8 mouse cellular contexts compared by ENCODE assay signal in the genomic region with DNA sequence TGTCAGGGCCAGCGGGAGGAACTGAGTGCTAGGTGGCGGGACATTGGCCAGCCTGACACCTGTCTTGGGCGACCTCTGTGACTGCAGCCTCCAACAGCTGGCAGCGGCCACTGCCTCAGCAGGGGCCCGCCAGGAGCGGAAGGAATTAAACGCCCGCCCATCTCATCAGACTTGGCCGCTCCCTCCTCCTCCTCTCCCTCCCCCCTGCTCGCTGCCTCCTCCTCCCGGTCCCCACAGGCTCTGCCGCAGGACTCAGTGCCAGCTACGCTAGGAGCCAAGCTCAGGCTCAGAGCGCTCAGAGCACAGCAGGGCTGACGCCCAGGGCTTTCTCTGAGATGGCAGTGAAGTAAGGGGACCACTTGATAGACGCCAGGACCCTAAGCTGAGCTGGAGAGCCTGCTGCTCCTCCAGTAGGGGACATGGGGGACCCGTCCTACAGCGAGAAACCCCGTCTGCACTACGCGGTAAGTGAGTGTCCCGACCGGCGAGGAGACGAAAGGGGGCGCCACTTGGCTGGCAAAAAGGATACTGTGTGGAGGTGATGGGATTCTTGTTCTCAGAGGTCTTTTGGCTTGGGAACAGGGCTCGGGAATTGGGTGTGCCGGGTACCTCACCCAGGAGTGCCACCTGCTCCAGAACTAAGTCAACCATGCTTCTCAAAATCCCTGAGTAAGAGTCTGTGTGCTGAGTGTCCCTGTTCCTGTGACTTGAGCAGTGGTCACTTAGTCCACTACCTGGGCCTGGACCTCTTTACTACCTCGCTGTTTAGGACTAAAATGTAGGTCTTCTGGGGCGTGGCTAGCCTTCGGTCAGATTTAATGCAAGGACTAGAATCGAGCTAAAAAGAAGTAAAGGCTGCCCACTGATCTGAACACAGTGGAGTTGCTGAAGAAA.
DNase-seq lines count a peak whose midpoint lies in the region; ATAC-seq and TF ChIP-seq lines count a peak whose summit lies in the region.

No protein-coding gene starts in this region.

- H3K9ac ChIP-seq in heart, embryonic 15.5 days: peak overlapping the region; percentile 40; the same call in 1 of the 2 replicates
- peak overlapping the region; percentile 57 for H3K9ac ChIP-seq in liver, embryonic 12.5 days

- H3K27me3 ChIP-seq in forebrain, embryonic 10.5 days (ENCODE audit: poor library complexity, severe bottlenecking): peaks cover 88% of the 10 kb centered on the region
- H3K27me3 ChIP-seq in heart, embryonic 15.5 days: no peaks in the 10 kb centered on the region
- H3K27me3 ChIP-seq in liver, embryonic 12.5 days (replicated peaks): 0 out of 2 replicates have a peak, but pooled peaks cover 6% of the 10 kb centered on the region
- H3K27me3 ChIP-seq in myocyte (ENCODE audit: control insufficient read depth, insufficient read depth, insufficient read length): no peaks in the 10 kb centered on the region

- peak; percentile 49 for DNase-seq in CD4-positive, CD25-positive, alpha-beta regulatory T cell, adult 2 months (ENCODE audit: low read depth, low spot score)
- DNase-seq in c-Kit-positive CD71-positive TER-119-negative erythroid progenitor cells, embryonic 14.5 days (ENCODE audit: low read depth): peak; percentile 59
- DNase-seq in forebrain, embryonic 10.5 days (ENCODE audit: extremely low spot score, low spot score): peak; percentile 62
- DNase-seq in kidney, postnatal 14 days: peak; percentile 80
- peak; percentile 64 to 78 for DNase-seq in spleen, postnatal 4 days (ENCODE audit: low spot score in 2 of 2)

- no peaks in the 10 kb centered on the region for H3K79me2 ChIP-seq in myocyte (ENCODE audit: control insufficient read depth, insufficient read depth)

- no peaks in the 10 kb centered on the region for H3K36me3 ChIP-seq in forebrain, embryonic 10.5 days (replicated peaks)
- no peaks in the 10 kb centered on the region for H3K36me3 ChIP-seq in heart, embryonic 15.5 days
- H3K36me3 ChIP-seq in liver, embryonic 12.5 days: no peaks in the 10 kb centered on the region
- H3K36me3 ChIP-seq in myocyte (ENCODE audit: control insufficient read depth, insufficient read depth): no peaks in the 10 kb centered on the region

- H3ac ChIP-seq in myocyte (ENCODE audit: control insufficient read depth, insufficient read length): no peak overlapping the region

- peak overlapping the region; percentile 74 for H3K27ac ChIP-seq in forebrain, embryonic 10.5 days
- no peak overlapping the region for H3K27ac ChIP-seq in heart, embryonic 15.5 days
- H3K27ac ChIP-seq in liver, embryonic 12.5 days: peak overlapping the region; percentile 10; the same call in 1 of the 2 replicates

- H3K4me3 ChIP-seq in forebrain, embryonic 10.5 days: peak overlapping the region; percentile 51
- H3K4me3 ChIP-seq in heart, embryonic 15.5 days: peak overlapping the region; percentile 54
- peak overlapping the region; percentile 62 for H3K4me3 ChIP-seq in liver, embryonic 12.5 days
- H3K4me3 ChIP-seq in myocyte: no peak overlapping the region

- no peak for TF ChIP-seq POLR2A in myocyte (IDR thresholded peaks at IDR 0.05; ENCODE audit: insufficient read length, low read depth)

- peak overlapping the region; percentile 67 for H3K4me2 ChIP-seq in heart, embryonic 15.5 days
- H3K4me2 ChIP-seq in liver, embryonic 12.5 days: peak overlapping the region; percentile 73
- H3K4me2 ChIP-seq in myocyte (ENCODE audit: low read depth): peak overlapping the region; percentile 58

- peak; percentile 93 for ATAC-seq in heart, embryonic 15.5 days (replicated peaks; ENCODE audit: insufficient number of reproducible peaks, insufficient read depth, low FRiP score, low read depth)
- peak; percentile 98 for ATAC-seq in liver, embryonic 12.5 days

- WGBS in forebrain, embryonic 10.5 days: 27% methylated on average over 27 of the region's 32 CpGs
- WGBS in heart, embryonic 15.5 days: 13% methylated on average over 31 of the region's 32 CpGs
- WGBS in liver, embryonic 12.5 days (ENCODE audit: insufficient replicate concordance): 5% methylated on average over 31 of the region's 32 CpGs

- H3K4me1 ChIP-seq in forebrain, embryonic 10.5 days: no peaks in the 10 kb centered on the region
- H3K4me1 ChIP-seq in heart, embryonic 15.5 days (replicated peaks): no peaks in the 10 kb centered on the region
- peaks cover 6% of the 10 kb centered on the region for H3K4me1 ChIP-seq in liver, embryonic 12.5 days

- no peaks in the 10 kb centered on the region for H3K9me3 ChIP-seq in forebrain, embryonic 10.5 days
- H3K9me3 ChIP-seq in heart, embryonic 15.5 days (replicated peaks): no peaks in the 10 kb centered on the region
- H3K9me3 ChIP-seq in liver, embryonic 12.5 days (replicated peaks): no peaks in the 10 kb centered on the region

TF ChIP-seq in myocyte, 11 proteins besides CTCF, POLR2A, EP300 and RAD21:
- TF ChIP-seq MYOG (IDR thresholded peaks at IDR 0.05; ENCODE audit: control insufficient read depth in 1 of 3, insufficient read depth in 1 of 3, insufficient read length in 2 of 3, low read depth in 2 of 3) (peak in 1 of 3 experiments; percentile 18), POLR2AphosphoS2 (IDR thresholded peaks at IDR 0.05; ENCODE audit: insufficient read length, low read depth) (no peak), MYOD1 (IDR thresholded peaks at IDR 0.05; ENCODE audit: control insufficient read depth in 1 of 3, insufficient read length in 2 of 3, low read depth in 2 of 3) (peak in 1 of 3 experiments; percentile 48), TCF3 (IDR thresholded peaks at IDR 0.05; ENCODE audit: insufficient read length, low read depth) (no peak)
TF ChIP-seq in myocyte: peak in this region for 2.
